Mouse (Mus musculus): ENCODE measurements around the gene Vsx1. TPM values are rescaled to one million over a fixed set of nuclear protein-coding genes. Genes with fewer than 3 reads are reported as not detected.

Vsx1 gene
- polyA plus RNA-seq, 1 experiment from 2014 or later, result not detected

GRCm38 (mm10) chr2:150675525-150675924 lies 13.6 kb downstream of the Vsx1 start:
- H3K9me3 ChIP-seq (replicated peaks; ENCODE audit: low read length), result no peaks in the 10 kb centered on the region
- H3K27me3 ChIP-seq (ENCODE audit: insufficient read depth, low read length), result 0 out of 2 replicates have a peak, but pooled peaks cover 2% of the 10 kb centered on the region
- H3K4me1 ChIP-seq (replicated peaks; ENCODE audit: insufficient read depth, low read length), result no peaks in the 10 kb centered on the region

GRCm38 (mm10) chr2:150674900-150675299 lies 14.3 kb downstream of the Vsx1 start:
- DNase-seq (ENCODE audit: low spot score) (peak; percentile 87), ATAC-seq (replicated peaks; ENCODE audit: low FRiP score, low read depth) (peak; percentile 83)
- Histone ChIP-seq H3K27me3 (ENCODE audit: insufficient read depth, low read length) (0 out of 2 replicates have a peak, but pooled peaks cover 2% of the 10 kb centered on the region), H3K4me3 (replicated peaks; ENCODE audit: low read depth, low read length) (no peak overlapping the region), H3K36me3 (ENCODE audit: insufficient read depth, low read length) (no peaks in the 10 kb centered on the region), H3K4me2 (ENCODE audit: low read length) (no peak overlapping the region), H3K9me3 (replicated peaks; ENCODE audit: low read length) (no peaks in the 10 kb centered on the region), H3K27ac (no peak overlapping the region), H3K9ac (ENCODE audit: low read depth, low read length) (no peak overlapping the region), H3K4me1 (replicated peaks; ENCODE audit: insufficient read depth, low read length) (no peaks in the 10 kb centered on the region)
- 0% methylated on average over 2 of the region's 2 CpGs for WGBS
- TF ChIP-seq CTCF (IDR thresholded peaks at IDR 0.05; ENCODE audit: low read depth), result peak; percentile 89

More at GRCm38 (mm10) chr2:150675525-150675924, 13.6 kb downstream of the Vsx1 start:
- no peaks in the 10 kb centered on the region for H3K36me3 ChIP-seq (ENCODE audit: insufficient read depth, low read length)
- 12% methylated on average over 1 of the region's 1 CpGs for WGBS
- no peak overlapping the region for H3K4me2 ChIP-seq (ENCODE audit: low read length)
- ATAC-seq (replicated peaks; ENCODE audit: low FRiP score, low read depth) (no peak), DNase-seq (ENCODE audit: low spot score) (no peak)
- H3K27ac ChIP-seq, result no peak overlapping the region
- H3K4me3 ChIP-seq (replicated peaks; ENCODE audit: low read depth, low read length), result no peak overlapping the region
- TF ChIP-seq CTCF (IDR thresholded peaks at IDR 0.05; ENCODE audit: low read depth), result 0 out of 2 replicates have a peak, but pooled peaks have one; percentile 35
- H3K9ac ChIP-seq (ENCODE audit: low read depth, low read length), result no peak overlapping the region

GRCm38 (mm10) chr2:150673929-150674328 lies 15.2 kb downstream of the Vsx1 start:
- H3K9me3 ChIP-seq (replicated peaks; ENCODE audit: low read length), result no peaks in the 10 kb centered on the region
- no peak overlapping the region for H3K4me3 ChIP-seq (replicated peaks; ENCODE audit: low read depth, low read length)
- WGBS, result 89% methylated on average over 11 of the region's 11 CpGs
- no peak for TF ChIP-seq CTCF (IDR thresholded peaks at IDR 0.05; ENCODE audit: low read depth)
- no peak for DNase-seq (ENCODE audit: low spot score)
- no peak overlapping the region for H3K9ac ChIP-seq (ENCODE audit: low read depth, low read length)
- H3K36me3 ChIP-seq (ENCODE audit: insufficient read depth, low read length), result no peaks in the 10 kb centered on the region
- 0 out of 2 replicates have a peak, but pooled peaks cover 2% of the 10 kb centered on the region for H3K27me3 ChIP-seq (ENCODE audit: insufficient read depth, low read length)
- H3K27ac ChIP-seq, result no peak overlapping the region
- no peak overlapping the region for H3K4me2 ChIP-seq (ENCODE audit: low read length)
- ATAC-seq (replicated peaks; ENCODE audit: low FRiP score, low read depth), result no peak
- no peaks in the 10 kb centered on the region for H3K4me1 ChIP-seq (replicated peaks; ENCODE audit: insufficient read depth, low read length)

DNA sequence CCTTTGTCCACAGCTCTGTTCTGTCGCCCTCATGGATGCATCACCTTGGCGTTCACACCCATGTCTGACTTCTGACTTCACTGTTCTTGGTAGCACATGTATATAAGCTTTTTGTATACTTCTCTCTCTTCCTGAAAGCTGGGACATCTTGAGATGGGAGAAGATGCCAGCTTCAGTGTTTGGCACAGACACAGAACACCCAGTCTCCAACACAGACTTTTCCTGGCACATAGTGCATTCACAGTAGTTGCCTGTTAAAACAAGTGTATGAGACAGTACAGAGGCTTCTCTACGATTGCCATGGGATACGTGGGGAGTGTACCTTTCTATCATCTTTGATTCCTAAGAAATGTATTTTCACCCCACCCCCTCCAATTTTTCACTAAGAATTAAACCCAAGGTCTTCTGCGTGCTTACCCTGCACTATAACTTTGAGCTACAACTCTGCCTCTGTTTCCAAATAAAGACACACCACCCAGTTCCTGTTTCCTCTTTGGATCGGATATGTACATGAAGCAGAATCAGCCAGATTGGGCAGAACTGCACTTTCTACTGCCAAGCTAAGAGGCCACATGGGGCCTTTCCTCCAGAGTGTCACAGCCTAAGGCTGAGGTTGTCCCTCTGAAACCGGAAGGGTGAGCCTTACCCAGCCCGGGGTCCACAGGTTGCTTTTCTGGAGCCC lies 17.4 kb downstream of the Vsx1 start:
- H3K36me3 ChIP-seq (ENCODE audit: insufficient read depth, low read length), result no peaks in the 10 kb centered on the region
- DNase-seq (ENCODE audit: low spot score) (no peak), ATAC-seq (replicated peaks; ENCODE audit: low FRiP score, low read depth) (no peak)
- 0 out of 2 replicates have a peak, but pooled peaks cover 2% of the 10 kb centered on the region for H3K27me3 ChIP-seq (ENCODE audit: insufficient read depth, low read length)
- TF ChIP-seq CTCF (IDR thresholded peaks at IDR 0.05; ENCODE audit: low read depth), result no peak
- H3K9ac ChIP-seq (ENCODE audit: low read depth, low read length), result no peak overlapping the region
- 78% methylated on average over 8 of the region's 8 CpGs for WGBS
- no peak overlapping the region for H3K4me2 ChIP-seq (ENCODE audit: low read length)
- no peak overlapping the region for H3K27ac ChIP-seq
- peaks cover 5% of the 10 kb centered on the region; the same call in 1 of the 2 replicates for H3K4me1 ChIP-seq (replicated peaks; ENCODE audit: insufficient read depth, low read length)
- no peaks in the 10 kb centered on the region for H3K9me3 ChIP-seq (replicated peaks; ENCODE audit: low read length)
- no peak overlapping the region for H3K4me3 ChIP-seq (replicated peaks; ENCODE audit: low read depth, low read length)

DNA sequence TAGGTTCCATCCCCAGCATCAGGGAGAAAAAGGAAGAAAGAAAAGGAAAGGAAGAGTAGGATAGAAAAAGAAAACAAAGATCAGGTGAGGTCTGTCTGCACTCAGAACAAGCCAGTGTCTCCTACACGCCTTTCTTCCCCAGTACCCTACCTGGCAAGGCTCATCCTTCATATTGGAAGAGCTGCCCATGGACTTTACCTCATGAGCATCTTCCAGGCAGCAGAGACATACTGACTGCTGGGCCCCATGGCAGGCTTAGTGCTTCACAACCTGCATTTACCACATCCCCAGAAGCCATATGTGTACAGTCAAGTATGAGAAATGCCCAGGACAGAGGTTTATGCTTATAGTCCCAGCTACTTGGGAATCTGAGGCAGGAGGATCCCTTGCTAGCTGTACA lies 18.2 kb downstream of the Vsx1 start:
- TF ChIP-seq CTCF (IDR thresholded peaks at IDR 0.05; ENCODE audit: low read depth), result no peak
- Histone ChIP-seq H3K27me3 (ENCODE audit: insufficient read depth, low read length) (0 out of 2 replicates have a peak, but pooled peaks cover 2% of the 10 kb centered on the region), H3K4me2 (ENCODE audit: low read length) (no peak overlapping the region), H3K4me3 (replicated peaks; ENCODE audit: low read depth, low read length) (no peak overlapping the region), H3K9ac (ENCODE audit: low read depth, low read length) (no peak overlapping the region), H3K4me1 (replicated peaks; ENCODE audit: insufficient read depth, low read length) (peaks cover 5% of the 10 kb centered on the region; the same call in 1 of the 2 replicates), H3K27ac (no peak overlapping the region), H3K9me3 (replicated peaks; ENCODE audit: low read length) (no peaks in the 10 kb centered on the region), H3K36me3 (ENCODE audit: insufficient read depth, low read length) (no peaks in the 10 kb centered on the region)
- no peak for ATAC-seq (replicated peaks; ENCODE audit: low FRiP score, low read depth)
- DNase-seq (ENCODE audit: low spot score), result no peak
- WGBS, result 79% methylated on average over 1 of the region's 1 CpGs

DNA sequence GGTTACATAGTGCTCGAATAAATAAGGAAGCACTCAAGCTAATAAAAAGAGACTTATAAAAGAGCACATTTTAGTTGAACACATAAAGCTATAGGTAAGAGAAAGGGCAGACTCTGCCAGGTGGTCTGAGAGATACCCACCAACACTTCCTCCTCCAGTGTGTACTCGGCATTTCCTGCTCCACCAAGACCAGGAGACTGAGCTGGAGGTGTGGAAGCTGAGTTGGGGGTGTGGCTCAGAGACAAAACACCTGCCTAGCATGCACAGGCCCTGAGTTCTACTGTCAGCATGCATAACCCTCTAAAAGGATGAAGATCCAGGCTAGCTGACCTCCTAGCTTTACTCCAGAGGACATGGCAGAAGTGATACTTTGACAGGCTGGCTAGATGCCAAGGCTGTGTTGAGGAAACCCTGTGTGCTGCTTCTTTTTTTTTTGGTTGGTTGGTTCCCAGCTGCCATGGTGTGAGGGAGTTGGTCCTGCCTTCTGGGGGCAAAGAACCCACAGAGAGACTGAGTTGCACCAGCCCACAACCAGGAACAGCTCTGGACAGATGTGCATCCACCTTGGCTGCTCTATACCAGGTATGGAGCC lies 19.6 kb downstream of the Vsx1 start:
- peaks cover 5% of the 10 kb centered on the region; the same call in 1 of the 2 replicates for H3K4me1 ChIP-seq (replicated peaks; ENCODE audit: insufficient read depth, low read length)
- no peak overlapping the region for H3K4me3 ChIP-seq (replicated peaks; ENCODE audit: low read depth, low read length)
- ATAC-seq (replicated peaks; ENCODE audit: low FRiP score, low read depth) (no peak), DNase-seq (ENCODE audit: low spot score) (no peak)
- 0 out of 2 replicates have a peak, but pooled peaks cover 2% of the 10 kb centered on the region for H3K27me3 ChIP-seq (ENCODE audit: insufficient read depth, low read length)
- no peaks in the 10 kb centered on the region for H3K36me3 ChIP-seq (ENCODE audit: insufficient read depth, low read length)
- H3K4me2 ChIP-seq (ENCODE audit: low read length), result no peak overlapping the region
- no peak overlapping the region for H3K9ac ChIP-seq (ENCODE audit: low read depth, low read length)
- H3K27ac ChIP-seq, result no peak overlapping the region
- WGBS, result 61% methylated on average over 2 of the region's 2 CpGs
- H3K9me3 ChIP-seq (replicated peaks; ENCODE audit: low read length), result no peaks in the 10 kb centered on the region
- TF ChIP-seq CTCF (IDR thresholded peaks at IDR 0.05; ENCODE audit: low read depth), result no peak
